Mouse (Mus musculus) liver, embryonic 11.5 days (tissue): ENCODE measurements around the gene Atxn3. TPM values are rescaled to one million over a fixed set of nuclear protein-coding genes. Genes with fewer than 3 reads are reported as not detected.

Source experiments
- ATAC-seq: fragments of 200-750 bp; cut with Nextera tagmentation; replicated peaks from 2 replicates; pipeline ENCODE4 v1.8.0; 2017; ENCODE audit warnings: moderate number of reproducible peaks, mild to moderate bottlenecking, moderate TSS enrichment, moderate library complexity; ENCODE audit not compliant: low FRiP score
- DNase-seq: peaks from one replicate; pipeline ENCODE4 v3.0.0-alpha.2; 2017; ENCODE audit warnings: low spot score
- H3K27ac ChIP-seq: fragments of 300-500 bp; sonication (generic); 2 replicates; pipeline ENCODE4 v1.5.1; 2014; ENCODE audit warnings: mild to moderate bottlenecking, low read depth, low read length, control low read depth
- H3K27me3 ChIP-seq: fragments of 300-500 bp; sonication (generic); replicated peaks from 2 replicates; pipeline ENCODE4 v1.6.1; 2014; ENCODE audit warnings: low read length, mixed read lengths; ENCODE audit not compliant: control insufficient read depth, insufficient read depth
- H3K36me3 ChIP-seq: fragments of 300-500 bp; sonication (generic); 2 replicates; pipeline ENCODE4 v1.6.1; 2014; ENCODE audit warnings: mild to moderate bottlenecking, low read length, moderate library complexity, mixed read lengths; ENCODE audit not compliant: control insufficient read depth, insufficient read depth
- H3K4me1 ChIP-seq: fragments of 300-500 bp; sonication (generic); replicated peaks from 2 replicates; pipeline ENCODE4 v1.6.1; 2014; ENCODE audit warnings: low read length, mixed read lengths; ENCODE audit not compliant: control insufficient read depth, insufficient read depth
- H3K4me2 ChIP-seq: fragments of 300-500 bp; sonication (generic); 2 replicates; pipeline ENCODE4 v1.6.1; 2014; ENCODE audit warnings: mild to moderate bottlenecking, control low read depth, moderate library complexity
- H3K4me3 ChIP-seq: fragments of 300-500 bp; sonication (generic); 2 replicates; pipeline ENCODE4 v1.5.1; 2014; ENCODE audit warnings: low read depth, low read length, control low read depth
- H3K9ac ChIP-seq: fragments of 300-500 bp; sonication (generic); 2 replicates; pipeline ENCODE4 v1.6.1; 2014; ENCODE audit warnings: low read depth, low read length, control low read depth
- H3K9me3 ChIP-seq: fragments of 300-500 bp; sonication (generic); 2 replicates; pipeline ENCODE4 v1.6.1; 2016; ENCODE audit warnings: low read length, inconsistent platforms, mixed read lengths; ENCODE audit not compliant: control insufficient read depth
- WGBS: fragments of 180-500 bp; shearing (Covaris S2); extraction: QIAGEN DNeasy Blood & Tissue Kit; methylation state at CpG from one replicate; pipeline ENCODE4 v1.1.7; 2014; 5-methylcytosine and 5-hydroxymethylcytosine counted together
- polyA plus RNA-seq: library from polyadenylated mRNA; unstranded; fragments of >200 nt; fragmentation: Nextera tagmentation; extraction: Ambion mirVana; gene quantifications from 2 replicates; pipeline ENCODE4 v1.2.1, GENCODE M21; 2014

The Atxn3 gene
- polyA plus RNA-seq, 1 experiment from 2014 or later: 23.4 TPM

- peak overlapping the region; percentile 80 for H3K27ac ChIP-seq
- 44% methylated on average over 5 of the region's 5 CpGs for WGBS
- ATAC-seq: peak; percentile 25; the same call in 1 of the 2 replicates
- no peak overlapping the region for H3K4me3 ChIP-seq
- DNase-seq: no peak
- peak overlapping the region; percentile 39 for H3K4me2 ChIP-seq
- no peak overlapping the region for H3K9ac ChIP-seq
- H3K36me3 ChIP-seq: peaks cover 24% of the 10 kb centered on the region
- H3K9me3 ChIP-seq: no peaks in the 10 kb centered on the region
- H3K4me1 ChIP-seq: peaks cover 28% of the 10 kb centered on the region
- H3K27me3 ChIP-seq: no peaks in the 10 kb centered on the region
Observed at GRCm38 (mm10) chr12:101980266-101980665, 22.2 kb upstream of the Atxn3 start.

DNA sequence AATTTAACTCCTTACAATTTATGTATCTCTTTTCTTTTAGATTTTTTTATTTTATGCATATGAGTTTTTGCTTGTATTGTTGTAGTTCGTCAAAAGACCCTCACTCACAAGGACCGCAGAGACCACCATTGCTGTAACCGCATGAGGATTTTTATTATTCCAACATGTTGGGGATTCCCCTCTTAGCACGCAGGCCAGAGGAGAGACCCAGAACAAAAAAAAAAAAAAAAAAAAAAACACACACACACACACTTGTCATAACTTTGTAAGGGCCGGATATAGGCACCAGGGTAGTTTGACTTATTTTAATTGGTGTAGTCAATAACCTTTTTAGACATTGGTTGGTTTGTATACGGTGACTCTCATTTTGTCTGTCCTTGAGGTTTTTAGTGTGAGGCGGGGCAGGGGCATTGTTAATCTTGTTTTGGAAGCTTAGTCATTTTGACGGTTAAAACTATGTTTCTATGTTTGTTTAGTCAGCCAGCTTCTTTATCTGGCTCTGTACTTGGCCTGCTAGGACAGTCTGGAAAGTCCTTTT lies 21.2 kb upstream of the Atxn3 start:
- Histone ChIP-seq H3K9me3 (no peaks in the 10 kb centered on the region), H3K36me3 (peaks cover 16% of the 10 kb centered on the region), H3K4me1 (peaks cover 30% of the 10 kb centered on the region), H3K9ac (peak overlapping the region; percentile 22; the same call in 1 of the 2 replicates), H3K4me3 (no peak overlapping the region), H3K27me3 (no peaks in the 10 kb centered on the region), H3K27ac (peak overlapping the region; percentile 80), H3K4me2 (peak overlapping the region; percentile 39)
- ATAC-seq (no peak), DNase-seq (no peak)
- 64% methylated on average over 8 of the region's 8 CpGs for WGBS

GRCm38 (mm10) chr12:101978588-101978987 lies 20.5 kb upstream of the Atxn3 start:
- H3K4me2 ChIP-seq: peak overlapping the region; percentile 68
- H3K9me3 ChIP-seq: no peaks in the 10 kb centered on the region
- peak overlapping the region; percentile 9; the same call in 1 of the 2 replicates for H3K4me3 ChIP-seq
- ATAC-seq (no peak), DNase-seq (no peak)
- peak overlapping the region; percentile 83 for H3K27ac ChIP-seq
- no peaks in the 10 kb centered on the region for H3K27me3 ChIP-seq
- peaks cover 11% of the 10 kb centered on the region for H3K36me3 ChIP-seq
- H3K4me1 ChIP-seq: peaks cover 30% of the 10 kb centered on the region
- no peak overlapping the region for H3K9ac ChIP-seq
- WGBS: 82% methylated on average over 1 of the region's 1 CpGs

- Histone ChIP-seq H3K36me3 (peaks cover 8% of the 10 kb centered on the region), H3K4me2 (peak overlapping the region; percentile 68), H3K4me3 (peak overlapping the region; percentile 89), H3K9ac (peak overlapping the region; percentile 91; the same call in 1 of the 2 replicates), H3K4me1 (peaks cover 30% of the 10 kb centered on the region), H3K27me3 (no peaks in the 10 kb centered on the region), H3K27ac (peak overlapping the region; percentile 83), H3K9me3 (no peaks in the 10 kb centered on the region)
- DNase-seq: no peak
- WGBS: 50% methylated on average over 5 of the region's 5 CpGs
- ATAC-seq: 0 out of 2 replicates have a peak, but pooled peaks have one; percentile 18
Observed at GRCm38 (mm10) chr12:101978162-101978561, 20.1 kb upstream of the Atxn3 start.

DNA sequence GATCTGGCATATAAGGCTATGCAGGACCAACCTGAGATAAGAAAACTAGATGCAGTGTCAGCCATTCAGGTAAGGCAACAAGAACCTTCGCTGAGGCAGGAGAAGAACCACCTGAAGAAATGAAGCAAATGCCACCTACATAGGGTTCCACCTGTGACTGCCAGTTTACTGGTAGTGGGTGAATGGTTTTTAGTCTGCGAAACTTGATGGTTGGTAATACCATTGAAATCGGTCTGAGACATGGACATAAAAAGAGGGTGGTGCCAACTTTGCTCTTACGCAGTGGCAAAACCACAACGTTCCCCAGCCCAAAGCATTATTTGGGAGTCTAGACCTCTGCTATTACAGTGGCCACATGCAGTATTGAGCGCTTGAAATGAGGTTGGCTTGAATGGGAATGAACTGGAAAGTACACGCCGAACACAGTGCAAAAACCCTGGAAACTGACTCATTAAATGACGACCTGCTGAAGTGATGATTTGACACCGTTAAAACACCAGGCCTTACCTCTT lies 19.4 kb upstream of the Atxn3 start:
- no peak for ATAC-seq
- peaks cover 30% of the 10 kb centered on the region for H3K4me1 ChIP-seq
- H3K9me3 ChIP-seq: no peaks in the 10 kb centered on the region
- H3K27ac ChIP-seq: peak overlapping the region; percentile 86
- no peak for DNase-seq
- peak overlapping the region; percentile 68 for H3K4me2 ChIP-seq
- peak overlapping the region; percentile 89 for H3K4me3 ChIP-seq
- H3K36me3 ChIP-seq: peaks cover 3% of the 10 kb centered on the region; the same call in 1 of the 2 replicates
- WGBS: 84% methylated on average over 10 of the region's 10 CpGs
- H3K27me3 ChIP-seq: no peaks in the 10 kb centered on the region
- H3K9ac ChIP-seq: peak overlapping the region; percentile 91

DNA sequence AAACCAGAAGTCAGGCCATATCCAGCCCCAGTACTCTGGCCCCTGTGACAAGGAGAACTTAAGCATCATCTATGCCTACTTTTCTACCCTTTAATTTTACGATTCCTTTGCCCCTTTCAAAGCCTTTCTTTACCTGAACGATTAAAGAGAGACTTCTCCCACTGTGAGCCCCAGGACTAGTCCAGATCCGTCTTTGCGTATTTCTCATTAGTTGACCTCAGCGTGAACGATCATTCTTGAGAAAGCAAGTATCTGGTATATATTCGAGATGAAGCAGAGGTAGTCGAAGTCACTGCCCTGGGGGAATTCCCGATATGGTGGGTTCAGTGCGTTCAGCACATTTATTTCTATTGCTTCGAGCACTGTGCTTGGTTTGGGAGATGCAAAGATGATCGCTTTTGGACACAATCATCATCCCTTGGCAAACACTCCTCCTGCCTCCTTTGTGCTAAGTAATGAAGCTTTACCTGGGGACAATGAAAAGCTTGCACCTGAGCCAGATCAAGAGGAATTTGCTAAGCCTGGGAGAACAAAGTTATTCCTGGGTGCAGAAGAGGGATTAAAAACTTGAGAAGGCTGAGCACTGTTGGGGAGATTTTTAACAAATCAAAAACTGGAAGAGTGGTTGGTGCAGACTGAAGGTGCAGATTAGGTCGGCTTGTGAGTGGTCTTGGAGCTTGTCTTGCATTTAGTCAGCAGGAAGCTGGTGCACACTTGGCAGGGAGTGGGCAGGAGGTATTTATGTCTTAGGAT lies 18.8 kb upstream of the Atxn3 start:
- no peak for DNase-seq
- peak overlapping the region; percentile 89 for H3K4me3 ChIP-seq
- 18% methylated on average over 13 of the region's 13 CpGs for WGBS
- ATAC-seq: no peak
- peak overlapping the region; percentile 86 for H3K27ac ChIP-seq
- peaks cover 30% of the 10 kb centered on the region for H3K4me1 ChIP-seq
- H3K4me2 ChIP-seq: peak overlapping the region; percentile 68
- H3K9me3 ChIP-seq: no peaks in the 10 kb centered on the region
- H3K27me3 ChIP-seq: no peaks in the 10 kb centered on the region
- 0 out of 2 replicates have a peak, but pooled peaks cover under 1% of the 10 kb centered on the region for H3K36me3 ChIP-seq
- H3K9ac ChIP-seq: peak overlapping the region; percentile 91

DNA sequence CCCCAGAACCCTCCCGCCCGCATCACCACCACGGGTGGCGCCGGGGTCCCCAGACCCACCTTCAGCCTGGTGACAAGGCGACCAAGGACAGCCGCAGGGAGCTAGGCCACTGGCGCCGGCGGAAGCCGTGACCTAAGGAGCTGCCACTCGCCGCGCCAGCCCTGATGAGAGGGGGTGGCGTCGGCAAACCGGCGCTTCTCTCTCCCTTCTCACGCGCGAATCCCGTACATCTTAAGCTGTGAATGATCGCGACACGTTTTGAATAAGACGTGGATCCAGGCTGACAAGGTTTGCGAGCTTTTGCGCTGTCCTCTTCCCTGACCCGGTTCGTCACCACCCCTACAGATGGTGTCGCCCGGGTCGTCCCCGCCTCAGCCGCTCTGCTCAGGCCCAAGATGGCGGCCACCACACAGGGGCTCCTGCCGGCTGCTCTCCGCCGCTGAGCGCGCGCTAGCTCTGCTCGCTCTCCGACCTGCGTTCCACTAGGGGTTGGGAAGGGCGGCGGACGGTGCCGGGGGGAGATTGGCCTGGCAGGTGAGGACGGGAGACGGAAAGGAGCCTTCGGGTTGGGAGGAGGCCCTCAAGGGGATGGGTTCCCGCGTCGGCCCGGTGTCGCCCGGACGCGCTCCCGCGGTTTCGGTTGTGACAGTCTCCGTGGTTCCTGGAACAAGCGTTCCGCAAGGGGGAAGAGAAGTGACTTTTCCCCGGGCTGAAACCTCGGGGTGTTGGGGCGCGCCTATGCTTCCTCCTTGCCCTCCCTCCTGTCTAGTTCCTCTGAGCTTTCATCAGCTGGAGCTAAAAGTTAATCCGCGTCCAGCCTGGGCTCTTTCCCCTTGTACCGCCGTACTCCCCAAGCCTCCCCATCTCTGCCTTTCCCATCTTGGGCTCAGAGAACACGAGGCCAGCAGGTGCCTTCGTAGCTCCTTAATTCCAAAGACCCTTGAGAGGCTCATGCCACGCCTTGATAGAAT lies 17.8 kb upstream of the Atxn3 start, which contains the start of gene Cpsf2:
Gene Cpsf2, plus strand, starts transcription at position 388 of the 971 bp plus-strand sequence.
- Histone ChIP-seq H3K4me1 (peaks cover 30% of the 10 kb centered on the region), H3K27me3 (no peaks in the 10 kb centered on the region), H3K9me3 (no peaks in the 10 kb centered on the region), H3K36me3 (no peaks in the 10 kb centered on the region), H3K4me2 (peak within 1 kb of the TSS; percentile 68), H3K9ac (peak within 1 kb of the TSS; percentile 91), H3K27ac (peak within 1 kb of the TSS; percentile 86), H3K4me3 (peak within 1 kb of the TSS; percentile 89)
- ATAC-seq (peak; percentile 88), DNase-seq (peak; percentile 92)
- under 1% methylated on average over 77 of the region's 77 CpGs for WGBS

DNA sequence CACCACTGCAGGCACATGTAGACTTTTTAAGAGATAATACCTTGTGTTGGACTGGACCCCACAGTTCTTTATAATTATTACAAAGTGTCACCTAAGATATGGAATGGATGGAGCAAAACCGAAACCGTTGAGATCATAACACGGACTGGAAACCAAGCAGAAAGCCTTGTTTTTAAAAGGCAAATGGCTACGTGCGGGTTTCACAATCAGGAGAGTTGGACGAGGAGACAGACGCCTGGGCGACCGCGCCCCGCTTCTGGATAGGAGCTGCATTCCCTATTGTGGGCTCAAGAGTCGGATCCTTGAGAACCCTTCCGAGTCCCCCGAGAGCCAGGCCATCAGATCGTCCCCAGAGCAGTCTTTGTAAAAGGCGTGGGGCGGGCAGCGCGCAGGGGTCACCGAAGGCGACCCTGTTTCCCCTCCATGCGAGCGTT lies 17.1 kb upstream of the Atxn3 start:
- Histone ChIP-seq H3K4me1 (peaks cover 27% of the 10 kb centered on the region), H3K27me3 (no peaks in the 10 kb centered on the region), H3K9me3 (no peaks in the 10 kb centered on the region), H3K9ac (peak overlapping the region; percentile 91), H3K4me3 (peak overlapping the region; percentile 89), H3K27ac (peak overlapping the region; percentile 86), H3K4me2 (peak overlapping the region; percentile 68), H3K36me3 (no peaks in the 10 kb centered on the region)
- DNase-seq (no peak), ATAC-seq (peak; percentile 44)
- 0% methylated on average over 23 of the region's 23 CpGs for WGBS
